Mouse (Mus musculus) hindbrain, embryonic 13.5 days (tissue): Measurements from ENCODE around the gene Mat2a. TPM values are rescaled to one million over a fixed set of nuclear protein-coding genes. Genes with fewer than 3 reads are reported as not detected.
A peak's percentile ranks its signal among the peaks of the same experiment; 100 is the strongest.
"Not testable (repeated sequence)": the region's sequence is repeated elsewhere in the genome, so short reads cannot be mapped to it uniquely, and the experiment has no call there.

Experiments used
- ATAC-seq: fragments of 200-750 bp; cut with Nextera tagmentation; 2 replicates; pipeline ENCODE4 v1.8.0; 2017; ENCODE audit warnings: moderate TSS enrichment; ENCODE audit not compliant: low FRiP score
- H3K27ac ChIP-seq: fragments of 300-500 bp; sonication (generic); 2 replicates; pipeline ENCODE4 v1.5.1; 2015; ENCODE audit warnings: inconsistent platforms, mild to moderate bottlenecking, moderate library complexity
- H3K27me3 ChIP-seq: fragments of 300-500 bp; sonication (generic); 2 replicates; pipeline ENCODE4 v1.6.1; 2015; ENCODE audit warnings: mild to moderate bottlenecking, inconsistent platforms
- H3K36me3 ChIP-seq: fragments of 300-500 bp; sonication (generic); 2 replicates; pipeline ENCODE4 v1.6.1; 2015; ENCODE audit warnings: mild to moderate bottlenecking, inconsistent platforms
- H3K4me1 ChIP-seq: fragments of 300-500 bp; sonication (generic); replicated peaks from 2 replicates; pipeline ENCODE4 v1.6.1; 2015; ENCODE audit warnings: inconsistent platforms
- H3K4me2 ChIP-seq: fragments of 300-500 bp; sonication (generic); 2 replicates; pipeline ENCODE4 v1.6.1; 2015; ENCODE audit warnings: inconsistent platforms, mild to moderate bottlenecking, moderate library complexity
- H3K4me3 ChIP-seq: fragments of 300-500 bp; sonication (generic); 2 replicates; pipeline ENCODE4 v1.5.1; 2015; ENCODE audit warnings: mild to moderate bottlenecking, inconsistent platforms
- H3K9ac ChIP-seq: fragments of 300-500 bp; sonication (generic); 2 replicates; pipeline ENCODE4 v1.6.1; 2015; ENCODE audit warnings: mild to moderate bottlenecking, inconsistent platforms
- H3K9me3 ChIP-seq: fragments of 300-500 bp; sonication (generic); 2 replicates; pipeline ENCODE4 v1.6.1; 2016; ENCODE audit warnings: inconsistent platforms
- WGBS: fragments of 180-500 bp; shearing (Covaris S2); methylation state at CpG from one replicate; pipeline ENCODE4 v1.1.7; 2015; 5-methylcytosine and 5-hydroxymethylcytosine counted together
- polyA plus RNA-seq: library from polyadenylated mRNA; unstranded; fragments of >200 nt; fragmentation: Nextera tagmentation; extraction: Ambion mirVana; gene quantifications from 2 replicates; pipeline ENCODE4 v1.2.1, GENCODE M21; 2015

The Mat2a gene
- 388 and 410 TPM in 2 replicates for polyA plus RNA-seq

GRCm38 (mm10) chr6:72439355-72440185 lies at the start of gene Mat2a:
Mat2a (minus strand) TSS chr6:72439558.
- Histone ChIP-seq H3K27ac (peak within 1 kb of the TSS; percentile 100), H3K4me2 (peak within 1 kb of the TSS; percentile 97), H3K4me1 (peaks cover 50% of the 10 kb centered on the region), H3K9me3 (no peaks in the 10 kb centered on the region), H3K9ac (peak within 1 kb of the TSS; percentile 100), H3K4me3 (peak within 1 kb of the TSS; percentile 98), H3K27me3 (no peaks in the 10 kb centered on the region), H3K36me3 (peaks cover 28% of the 10 kb centered on the region)
- WGBS: under 1% methylated on average over 74 of the region's 77 CpGs
- ATAC-seq: peak; percentile 93

GRCm38 (mm10) chr6:72488850-72489249 lies 49.5 kb upstream of the Mat2a start:
- 76% methylated on average over 3 of the region's 3 CpGs for WGBS
- H3K9me3 ChIP-seq: no peaks in the 10 kb centered on the region
- no peak overlapping the region for H3K4me2 ChIP-seq
- H3K27ac ChIP-seq: no peak overlapping the region
- no peaks in the 10 kb centered on the region for H3K4me1 ChIP-seq
- no peak overlapping the region for H3K9ac ChIP-seq
- H3K36me3 ChIP-seq: no peaks in the 10 kb centered on the region
- no peak overlapping the region for H3K4me3 ChIP-seq
- H3K27me3 ChIP-seq: no peaks in the 10 kb centered on the region
- ATAC-seq: no peak

GRCm38 (mm10) chr6:72487282-72487681 lies 47.9 kb upstream of the Mat2a start:
- Histone ChIP-seq H3K4me2 (no peak overlapping the region), H3K36me3 (no peaks in the 10 kb centered on the region), H3K27ac (no peak overlapping the region), H3K9ac (no peak overlapping the region), H3K4me3 (no peak overlapping the region), H3K4me1 (no peaks in the 10 kb centered on the region), H3K9me3 (no peaks in the 10 kb centered on the region), H3K27me3 (no peaks in the 10 kb centered on the region)
- ATAC-seq: no peak
- 74% methylated on average over 3 of the region's 3 CpGs for WGBS

- Histone ChIP-seq H3K4me3 (no peak overlapping the region), H3K4me2 (no peak overlapping the region), H3K9me3 (no peaks in the 10 kb centered on the region), H3K36me3 (no peaks in the 10 kb centered on the region), H3K9ac (no peak overlapping the region), H3K27me3 (no peaks in the 10 kb centered on the region), H3K4me1 (no peaks in the 10 kb centered on the region), H3K27ac (no peak overlapping the region)
- ATAC-seq: no peak
- WGBS: 94% methylated on average over 6 of the region's 6 CpGs
These were observed 46.9 kb upstream of the Mat2a start for GRCm38 (mm10) chr6:72486307-72486706.

GRCm38 (mm10) chr6:72484887-72485286 lies 45.5 kb upstream of the Mat2a start:
- H3K27ac ChIP-seq: no peak overlapping the region
- no peaks in the 10 kb centered on the region for H3K27me3 ChIP-seq
- no peaks in the 10 kb centered on the region for H3K4me1 ChIP-seq
- no peak for ATAC-seq
- H3K9me3 ChIP-seq: no peaks in the 10 kb centered on the region
- no peak overlapping the region for H3K4me3 ChIP-seq
- no peaks in the 10 kb centered on the region for H3K36me3 ChIP-seq
- no peak overlapping the region for H3K4me2 ChIP-seq
- no peak overlapping the region for H3K9ac ChIP-seq
- WGBS: 76% methylated on average over 4 of the region's 4 CpGs

GRCm38 (mm10) chr6:72482156-72482555 lies 42.8 kb upstream of the Mat2a start:
- ATAC-seq: no peak
- no peak overlapping the region for H3K4me3 ChIP-seq
- H3K27me3 ChIP-seq: no peaks in the 10 kb centered on the region
- H3K36me3 ChIP-seq: no peaks in the 10 kb centered on the region
- no peak overlapping the region for H3K9ac ChIP-seq
- H3K27ac ChIP-seq: no peak overlapping the region
- H3K4me2 ChIP-seq: no peak overlapping the region
- H3K9me3 ChIP-seq: no peaks in the 10 kb centered on the region
- no peaks in the 10 kb centered on the region for H3K4me1 ChIP-seq
- WGBS: 57% methylated on average over 2 of the region's 2 CpGs

- ATAC-seq: no peak
These were observed 41.0 kb upstream of the Mat2a start for GRCm38 (mm10) chr6:72480422-72480702.

GRCm38 (mm10) chr6:72479645-72480421 lies 40.5 kb upstream of the Mat2a start:
- Histone ChIP-seq H3K27ac (no peak overlapping the region), H3K4me1 (no peaks in the 10 kb centered on the region), H3K9me3 (no peaks in the 10 kb centered on the region), H3K27me3 (no peaks in the 10 kb centered on the region), H3K4me2 (no peak overlapping the region), H3K9ac (no peak overlapping the region), H3K36me3 (no peaks in the 10 kb centered on the region), H3K4me3 (no peak overlapping the region)
- no peak for ATAC-seq
- WGBS: 92% methylated on average over 12 of the region's 12 CpGs

More at GRCm38 (mm10) chr6:72480422-72480702, 41.0 kb upstream of the Mat2a start:
- Histone ChIP-seq H3K4me2 (no peak overlapping the region), H3K36me3 (no peaks in the 10 kb centered on the region), H3K4me1 (no peaks in the 10 kb centered on the region), H3K4me3 (no peak overlapping the region), H3K27me3 (no peaks in the 10 kb centered on the region), H3K9me3 (no peaks in the 10 kb centered on the region), H3K27ac (no peak overlapping the region), H3K9ac (no peak overlapping the region)
- 89% methylated on average over 2 of the region's 2 CpGs for WGBS

GRCm38 (mm10) chr6:72478691-72479090 lies 39.3 kb upstream of the Mat2a start:
- not testable (repeated sequence) for H3K27me3 ChIP-seq, H3K4me3 ChIP-seq, H3K27ac ChIP-seq, H3K36me3 ChIP-seq, H3K9me3 ChIP-seq, ATAC-seq, H3K4me2 ChIP-seq, H3K9ac ChIP-seq, H3K4me1 ChIP-seq
- 93% methylated on average over 3 of the region's 3 CpGs for WGBS

GRCm38 (mm10) chr6:72477621-72478020 lies 38.3 kb upstream of the Mat2a start:
- Histone ChIP-seq H3K9me3 (no peaks in the 10 kb centered on the region), H3K4me3 (no peak overlapping the region), H3K4me1 (peaks cover 4% of the 10 kb centered on the region; the same call in 1 of the 2 replicates), H3K36me3 (no peaks in the 10 kb centered on the region), H3K4me2 (no peak overlapping the region), H3K27ac (no peak overlapping the region), H3K9ac (no peak overlapping the region), H3K27me3 (no peaks in the 10 kb centered on the region)
- WGBS: 85% methylated on average over 3 of the region's 3 CpGs
- ATAC-seq: no peak

- ATAC-seq: no peak
These were observed 37.5 kb upstream of the Mat2a start for GRCm38 (mm10) chr6:72476836-72477235.

GRCm38 (mm10) chr6:72475221-72475985 lies 36.0 kb upstream of the Mat2a start:
- H3K27ac ChIP-seq: no peak overlapping the region
- H3K4me3 ChIP-seq: no peak overlapping the region
- no peaks in the 10 kb centered on the region for H3K36me3 ChIP-seq
- ATAC-seq: no peak
- H3K27me3 ChIP-seq: no peaks in the 10 kb centered on the region
- peaks cover 4% of the 10 kb centered on the region; the same call in 1 of the 2 replicates for H3K4me1 ChIP-seq
- H3K4me2 ChIP-seq: no peak overlapping the region
- H3K9me3 ChIP-seq: no peaks in the 10 kb centered on the region
- H3K9ac ChIP-seq: no peak overlapping the region
- WGBS: 90% methylated on average over 4 of the region's 4 CpGs

More at GRCm38 (mm10) chr6:72476836-72477235, 37.5 kb upstream of the Mat2a start:
- Histone ChIP-seq H3K27ac (no peak overlapping the region), H3K4me3 (no peak overlapping the region), H3K4me1 (peaks cover 4% of the 10 kb centered on the region; the same call in 1 of the 2 replicates), H3K4me2 (no peak overlapping the region), H3K9me3 (no peaks in the 10 kb centered on the region), H3K9ac (no peak overlapping the region), H3K27me3 (no peaks in the 10 kb centered on the region), H3K36me3 (no peaks in the 10 kb centered on the region)
- WGBS: 91% methylated on average over 5 of the region's 5 CpGs
